Mouse (Mus musculus) CH12.LX (cell line): ENCODE results near the gene Bri3bp. TPM values are rescaled to one million over a fixed set of nuclear protein-coding genes. Genes with fewer than 3 reads are reported as not detected.

Source experiments
- DNase-seq: peaks from one replicate; pipeline ENCODE4 v3.0.0-alpha.2; 2013; ENCODE audit errors: extremely low read depth
- H3K27ac ChIP-seq: 2 replicates; pipeline ENCODE4 v1.5.1; 2012; ENCODE audit warnings: low read depth, mild to moderate bottlenecking, control low read depth, moderate library complexity; ENCODE audit not compliant: insufficient read depth
- H3K27me3 ChIP-seq: replicated peaks from 2 replicates; pipeline ENCODE3; 2012; ENCODE audit warnings: inconsistent platforms
- H3K36me3 ChIP-seq, 2 experiments: replicated peaks in 1 of 2; 2 replicates each; pipeline versions ENCODE3 to v1.6.1; 2012; ENCODE audit warnings: inconsistent platforms in 1 of 2, low read length in 1 of 2, mild to moderate bottlenecking in 1 of 2, mixed read lengths in 1 of 2, moderate library complexity in 1 of 2; ENCODE audit not compliant: control insufficient read depth in 1 of 2, insufficient read depth in 1 of 2
- H3K4me1 ChIP-seq, 2 experiments: 2 replicates each; pipeline ENCODE4 v1.6.1; 2012; ENCODE audit warnings: inconsistent platforms in 1 of 2, moderate library complexity in 1 of 2; ENCODE audit not compliant: insufficient read depth in 2 of 2, control insufficient read depth in 1 of 2
- H3K4me2 ChIP-seq: 2 replicates; pipeline ENCODE4 v1.6.1; 2012; ENCODE audit warnings: low read depth, mild to moderate bottlenecking, control low read depth; ENCODE audit not compliant: poor library complexity, insufficient read depth, severe bottlenecking
- H3K4me3 ChIP-seq, 3 experiments: fragments of 150-350 bp in 1 of 3; sonication (generic) in 1 of 3; replicated peaks in 1 of 3; 2 replicates each; pipeline versions ENCODE3 to v1.5.1; 2011 to 2012; ENCODE audit warnings: low read depth in 2 of 3, low read length in 2 of 3, mild to moderate bottlenecking in 2 of 3, moderate library complexity in 2 of 3, control low read depth in 1 of 3, improper control_type of control experiment in 1 of 3, inconsistent platforms in 1 of 3, mixed read lengths in 1 of 3; ENCODE audit not compliant: poor library complexity in 1 of 3
- H3K79me2 ChIP-seq: replicated peaks from 2 replicates; pipeline ENCODE4 v1.6.1; 2012; ENCODE audit warnings: mild to moderate bottlenecking, moderate library complexity; ENCODE audit not compliant: control insufficient read depth, poor library complexity, insufficient read depth, severe bottlenecking; ENCODE audit errors: extremely low read depth
- H3K9ac ChIP-seq: 2 replicates; pipeline ENCODE4 v1.6.1; 2012; ENCODE audit warnings: low read depth, mild to moderate bottlenecking, control low read depth, moderate library complexity; ENCODE audit not compliant: insufficient read depth
- H3K9me3 ChIP-seq: replicated peaks from 2 replicates; pipeline ENCODE3; 2012; ENCODE audit warnings: low read length, inconsistent platforms, mixed read lengths
- CHD1 ChIP-seq: IDR thresholded peaks from 2 replicates; pipeline ENCODE4 v1.6.1; 2012; ENCODE audit warnings: low read depth, low read length, improper control_type of control experiment, inconsistent platforms
- CHD2 ChIP-seq: IDR thresholded peaks from 2 replicates; pipeline ENCODE4 v1.6.1; 2011; ENCODE audit warnings: low read length, improper control_type of control experiment
- CTCF ChIP-seq, 2 experiments: IDR thresholded peaks in 1 of 2; conservative IDR thresholded peaks in 1 of 2; 2 replicates each; pipeline ENCODE4 v1.5.1; 2011 to 2012; ENCODE audit warnings: low read depth in 2 of 2, low read length in 2 of 2, improper control_type of control experiment in 1 of 2, inconsistent platforms in 1 of 2, mild to moderate bottlenecking in 1 of 2, moderate library complexity in 1 of 2
- MAX ChIP-seq: IDR thresholded peaks from 2 replicates; pipeline ENCODE4 v1.6.1; 2011; ENCODE audit warnings: low read length, improper control_type of control experiment
- POLR2A ChIP-seq: IDR thresholded peaks from 2 replicates; pipeline ENCODE4 v1.6.1; 2011; ENCODE audit warnings: low read depth, mild to moderate bottlenecking, improper control_type of control experiment, low read length
- RAD21 ChIP-seq: IDR thresholded peaks from 2 replicates; pipeline ENCODE4 v1.6.1; 2011; ENCODE audit warnings: low read depth, mild to moderate bottlenecking, low read length, improper control_type of control experiment, moderate library complexity
- SIN3A ChIP-seq: IDR thresholded peaks from 2 replicates; pipeline ENCODE4 v1.6.1; 2012; ENCODE audit warnings: low read length, improper control_type of control experiment, inconsistent platforms
- SMC3 ChIP-seq: IDR thresholded peaks from 2 replicates; pipeline ENCODE4 v1.6.1; 2011; ENCODE audit warnings: low read depth, low read length, improper control_type of control experiment
- USF2 ChIP-seq: conservative IDR thresholded peaks from 2 replicates; pipeline ENCODE4 v1.6.1; 2011; ENCODE audit warnings: low read depth, low read length, improper control_type of control experiment
- ZKSCAN1 ChIP-seq: IDR thresholded peaks from 2 replicates; pipeline ENCODE4 v1.6.1; 2012; ENCODE audit warnings: low read depth, inconsistent platforms, low read length, improper control_type of control experiment, borderline replicate concordance
- dilution Hi-C: fragments of 300-500 bp; cut with MboI; formaldehyde crosslinking; loops from 2 replicates; pipeline ENCODE4 v1.14.3; 2020; ENCODE audit warnings: low sequenced_read_pairs; ENCODE audit not compliant: extremely low pct_unique_long_range_greater_than_20kb, extremely low pct_ligation_motif_present
- in situ Hi-C: fragments of 300-500 bp; cut with MboI; formaldehyde crosslinking; loops from 3 replicates; pipeline ENCODE4 v1.14.3; 2019; ENCODE audit warnings: low sequenced_read_pairs, low pct_ligation_motif_present, low pct_unique_long_range_greater_than_20kb, mixed read lengths
- polyA plus RNA-seq: library from polyadenylated mRNA; unstranded; fragments of >175 nt; gene quantifications from 2 replicates; pipeline ENCODE4 v1.2.1, GENCODE M21; 2012; ENCODE audit warnings: low read depth; ENCODE audit not compliant: insufficient read length
- total RNA-seq, 2 experiments: library from RNA; depleted of rRNA; stranded (reverse); fragments of 300-350 nt in 1 of 2; fragments of >200 nt in 1 of 2; gene quantifications; 2 replicates each; pipeline ENCODE4 v1.2.3; 2012 to 2014

Bri3bp gene
- total and polyA plus RNA-seq, 3 experiments: 37.7 to 147 (median 49.6) TPM

GRCm38 (mm10) chr5:125457538-125457937, 16.2 kb downstream of the Bri3bp start:
- H3K4me1 ChIP-seq: no peaks in the 10 kb centered on the region; a peak in 1 of 4 replicates
- H3K36me3 ChIP-seq: peaks cover 16 to 65% of the 10 kb centered on the region in 2 experiments
- dilution Hi-C loops: no loop called here
- H3K4me2 ChIP-seq: no peak overlapping the region
- H3K27ac ChIP-seq: no peak overlapping the region
- no peak for TF ChIP-seq CHD1
- H3K9me3 ChIP-seq: no peaks in the 10 kb centered on the region
- H3K4me3 ChIP-seq: no peak overlapping the region
- no peaks in the 10 kb centered on the region for H3K27me3 ChIP-seq
- no peak for DNase-seq
- in situ Hi-C loops: no loop called here
- H3K9ac ChIP-seq: no peak overlapping the region
- peaks cover 4% of the 10 kb centered on the region for H3K79me2 ChIP-seq

GRCm38 (mm10) chr5:125460574-125460973, 19.2 kb downstream of the Bri3bp start:
- Histone ChIP-seq H3K4me1 (peaks cover 5 to 6% of the 10 kb centered on the region in 2 experiments), H3K9ac (no peak overlapping the region), H3K9me3 (no peaks in the 10 kb centered on the region), H3K4me3 (no peak overlapping the region), H3K27ac (no peak overlapping the region), H3K36me3 (peaks cover 2 to 39% of the 10 kb centered on the region in 2 experiments), H3K4me2 (no peak overlapping the region), H3K27me3 (no peaks in the 10 kb centered on the region), H3K79me2 (no peaks in the 10 kb centered on the region)
- dilution Hi-C loops (no loop called here), in situ Hi-C loops (no loop called here)
- no peak for DNase-seq
- TF ChIP-seq CTCF (conservative IDR thresholded peaks at IDR 0.05 in 1 of 2, IDR thresholded peaks at IDR 0.05 in 1 of 2; ENCODE audit: low read depth in 2 of 2, low read length in 2 of 2): peak in 1 of 2 experiments; percentile 28; a peak in 2 of 4 replicates
- no peak for TF ChIP-seq MAX

DNA sequence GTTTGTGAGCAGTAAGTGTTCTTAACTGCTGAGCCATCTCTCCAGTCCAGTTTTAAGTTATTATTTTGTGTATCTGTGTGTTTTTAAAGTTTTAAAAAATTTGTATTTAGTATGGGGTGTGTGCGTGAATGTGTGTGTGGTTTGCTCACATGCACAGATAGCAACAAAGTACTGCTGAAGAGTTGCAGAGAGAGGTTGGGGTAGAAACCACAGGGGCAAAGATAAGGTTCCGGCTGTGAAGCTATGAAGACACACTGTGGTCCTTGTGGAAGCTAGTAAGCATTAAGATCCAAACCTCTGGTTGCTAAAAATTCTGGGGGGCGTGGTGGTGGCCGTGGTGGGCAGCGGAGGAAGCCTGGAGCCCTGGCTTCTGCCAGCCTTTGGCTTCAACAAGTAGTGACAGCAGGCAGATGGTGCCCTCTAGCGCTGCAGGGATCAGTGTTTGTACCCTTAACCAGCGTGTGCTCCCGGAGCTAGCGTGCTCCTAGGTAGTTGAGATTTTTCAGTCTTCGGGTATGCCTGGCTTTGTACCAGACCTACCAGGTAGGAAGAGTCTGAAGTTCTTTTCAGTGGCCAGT, 20.6 kb downstream of the Bri3bp start:
- peaks cover 5 to 10% of the 10 kb centered on the region in 2 experiments for H3K4me1 ChIP-seq
- TF ChIP-seq CTCF (conservative IDR thresholded peaks at IDR 0.05 in 1 of 2, IDR thresholded peaks at IDR 0.05 in 1 of 2; ENCODE audit: low read depth in 2 of 2, low read length in 2 of 2) (peak in 1 of 2 experiments; percentile 28; a peak in 1 of 4 replicates), RAD21 (peak; percentile 21), POLR2A (no peak)
- H3K27ac ChIP-seq: no peak overlapping the region

DNA sequence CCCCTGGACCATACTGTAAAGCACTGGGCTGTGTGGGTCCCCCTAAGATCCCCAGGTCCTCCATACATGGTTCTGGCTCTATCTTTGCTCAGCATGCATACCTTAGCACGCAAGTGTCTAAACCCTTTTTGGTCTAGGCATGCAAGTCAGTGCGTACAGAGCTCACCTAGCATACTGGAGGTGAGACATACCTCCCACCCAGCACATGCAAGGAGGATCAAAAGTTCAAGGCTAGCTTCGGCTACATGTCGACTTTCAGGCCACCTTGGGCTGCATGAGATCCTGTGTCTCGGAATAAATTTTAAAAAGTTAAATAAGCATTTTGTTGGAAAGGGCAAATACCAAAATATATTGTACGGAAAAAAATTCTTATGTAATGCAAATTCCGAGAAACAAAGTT, 23.8 kb downstream of the Bri3bp start:
- Histone ChIP-seq H3K27me3 (no peaks in the 10 kb centered on the region), H3K4me1 (peaks cover 5 to 16% of the 10 kb centered on the region in 2 experiments), H3K36me3 (peaks cover 0 to 7% of the 10 kb centered on the region in 2 experiments), H3K9ac (no peak overlapping the region), H3K79me2 (no peaks in the 10 kb centered on the region), H3K27ac (no peak overlapping the region), H3K4me3 (no peak overlapping the region), H3K4me2 (peak overlapping the region; percentile 55; the same call in 1 of the 2 replicates), H3K9me3 (no peaks in the 10 kb centered on the region)
- in situ Hi-C loops (no loop called here), dilution Hi-C loops (no loop called here)
- no peak for DNase-seq
- TF ChIP-seq CHD2 (no peak), SMC3 (no peak), ZKSCAN1 (no peak), USF2 (no peak), SIN3A (no peak)

More for the DNA sequence above, 20.6 kb downstream of the Bri3bp start:
- Histone ChIP-seq H3K4me2 (no peak overlapping the region), H3K36me3 (peaks cover 0 to 28% of the 10 kb centered on the region in 2 experiments), H3K27me3 (no peaks in the 10 kb centered on the region), H3K9me3 (no peaks in the 10 kb centered on the region), H3K9ac (no peak overlapping the region), H3K79me2 (no peaks in the 10 kb centered on the region), H3K4me3 (no peak overlapping the region)
- in situ Hi-C loops (no loop called here), dilution Hi-C loops (no loop called here)
- no peak for DNase-seq
